Mouse (Mus musculus): ENCODE data around the gene Cntnap2. TPM values are rescaled to one million over a fixed set of nuclear protein-coding genes. Genes with fewer than 3 reads are reported as not detected.

Gene Cntnap2
- polyA plus RNA-seq (2021; fragmentation: Nextera tagmentation), result 18.8 and 19.3 TPM in 2 replicates
- long read RNA-seq, experiment 1, full-length matches to known transcripts, result 13 of 37 reads
- long read RNA-seq, experiment 1, partial matches to known transcripts, result 3 of 37 reads
- long read RNA-seq, experiment 1, other reads (novel, unspliced or antisense), result 21 of 37 reads
- long read RNA-seq, experiment 2, partial matches to known transcripts, result 1 of 49 reads
- long read RNA-seq, experiment 2, other reads (novel, unspliced or antisense), result 48 of 49 reads

GRCm38 (mm10) chr6:45059091-45059490 is at the start of gene Cntnap2:
Gene Cntnap2, plus strand, starts transcription at chr6:45059357.

Data from left cerebral cortex, adult 6 months (tissue).